27 mouse cellular contexts compared by ENCODE assay signal in genomic region chr16:48320781-48321180, GRCm38 (mm10). TPM values are rescaled to one million over a fixed set of nuclear protein-coding genes. Genes with fewer than 3 reads are reported as not detected.
A peak's percentile ranks its signal among the peaks of the same experiment; 100 is the strongest.
DNase-seq lines count a peak whose midpoint lies in the region; ATAC-seq and TF ChIP-seq lines count a peak whose summit lies in the region.
"Had no signal": no experiment of that assay in that cellular context is flagged by ENCODE, and none has a peak within 500 bp of the region (broad histone marks: within the 10 kb centered on the region; RNA-seq: fewer than 3 reads in every experiment).

No protein-coding gene starts in this region.

- H3K4me1 ChIP-seq in intestine, embryonic 14.5 days (replicated peaks; ENCODE audit: control insufficient read depth, insufficient read depth, low read length) = no peaks in the 10 kb centered on the region
- H3K4me1 ChIP-seq in intestine, embryonic 15.5 days (replicated peaks) = no peaks in the 10 kb centered on the region
- H3K4me1 ChIP-seq in liver, postnatal 0 days (ENCODE audit: insufficient read depth) = no peaks in the 10 kb centered on the region
- no peaks in the 10 kb centered on the region for H3K4me1 ChIP-seq in liver, embryonic 11.5 days (replicated peaks; ENCODE audit: control insufficient read depth, insufficient read depth, low read length)
- H3K4me1 ChIP-seq in ES-Bruce4 (ENCODE audit: control insufficient read depth, insufficient read depth, low read length) = no peaks in the 10 kb centered on the region
- H3K4me1 ChIP-seq in cortical plate, adult 2 months (ENCODE audit: control insufficient read depth, insufficient read depth, low read length) = no peaks in the 10 kb centered on the region
- H3K4me1 ChIP-seq: forebrain, embryonic 10.5 days; hindbrain, embryonic 15.5 days; limb, embryonic 12.5 days; liver, embryonic 15.5 days had no signal

- H3K27me3 ChIP-seq in intestine, embryonic 14.5 days (replicated peaks; ENCODE audit: control insufficient read depth, insufficient read depth, low read length) = no peaks in the 10 kb centered on the region
- no peaks in the 10 kb centered on the region for H3K27me3 ChIP-seq in intestine, embryonic 15.5 days (replicated peaks)
- no peaks in the 10 kb centered on the region for H3K27me3 ChIP-seq in liver, postnatal 0 days (ENCODE audit: insufficient read depth, low read length)
- no peaks in the 10 kb centered on the region for H3K27me3 ChIP-seq in liver, embryonic 11.5 days (replicated peaks; ENCODE audit: control insufficient read depth, insufficient read depth, low read length)
- H3K27me3 ChIP-seq in ES-Bruce4 (ENCODE audit: control insufficient read depth, insufficient read depth, low read length, poor library complexity, severe bottlenecking) = no peaks in the 10 kb centered on the region
- H3K27me3 ChIP-seq: hindbrain, embryonic 15.5 days; limb, embryonic 12.5 days; liver, embryonic 15.5 days had no signal

- ATAC-seq in intestine, embryonic 14.5 days (replicated peaks; ENCODE audit: low FRiP score, low TSS enrichment, low read depth) = no peak
- no peak for ATAC-seq in intestine, embryonic 15.5 days
- no peak for ATAC-seq in liver, postnatal 0 days
- ATAC-seq in liver, embryonic 11.5 days (replicated peaks; ENCODE audit: low FRiP score) = no peak
- ATAC-seq: midbrain, embryonic 16.5 days had no signal

- no peak for TF ChIP-seq EP300 in liver, postnatal 0 days (IDR thresholded peaks at IDR 0.05; ENCODE audit: low read depth)
- no peak for TF ChIP-seq EP300 in ES-Bruce4 (IDR thresholded peaks at IDR 0.05; ENCODE audit: insufficient read depth, low read depth, low read length)

- TF ChIP-seq POLR2A in ES-Bruce4 (IDR thresholded peaks at IDR 0.05; ENCODE audit: insufficient read depth, low read length) = no peak
- TF ChIP-seq POLR2A in cortical plate, adult 2 months (IDR thresholded peaks at IDR 0.05; ENCODE audit: extremely low read depth, insufficient read depth, low read length) = no peak

- H3K4me2 ChIP-seq in intestine, embryonic 14.5 days (ENCODE audit: low read length) = no peak overlapping the region
- H3K4me2 ChIP-seq in intestine, embryonic 15.5 days (replicated peaks) = no peak overlapping the region
- H3K4me2 ChIP-seq in liver, postnatal 0 days (ENCODE audit: low read depth, low read length) = no peak overlapping the region
- no peak overlapping the region for H3K4me2 ChIP-seq in liver, embryonic 11.5 days
- H3K4me2 ChIP-seq: hindbrain, embryonic 15.5 days; limb, embryonic 12.5 days; liver, embryonic 15.5 days had no signal

- 97% methylated on average over 6 of the region's 6 CpGs for WGBS in intestine, embryonic 14.5 days
- WGBS in intestine, embryonic 15.5 days = over 99% methylated on average over 6 of the region's 6 CpGs
- WGBS in liver, postnatal 0 days (ENCODE audit: insufficient replicate concordance) = 88% methylated on average over 6 of the region's 6 CpGs
- WGBS in liver, embryonic 11.5 days = 89% methylated on average over 6 of the region's 6 CpGs

- no peaks in the 10 kb centered on the region for H3K36me3 ChIP-seq in intestine, embryonic 14.5 days (ENCODE audit: control insufficient read depth, insufficient read depth, low read length)
- no peaks in the 10 kb centered on the region for H3K36me3 ChIP-seq in intestine, embryonic 15.5 days
- H3K36me3 ChIP-seq in liver, postnatal 0 days (replicated peaks; ENCODE audit: insufficient read depth, low read length) = no peaks in the 10 kb centered on the region
- H3K36me3 ChIP-seq in liver, embryonic 11.5 days (ENCODE audit: control insufficient read depth, insufficient read depth, low read length) = no peaks in the 10 kb centered on the region
- peaks cover 26% of the 10 kb centered on the region for H3K36me3 ChIP-seq in ES-Bruce4 (ENCODE audit: control insufficient read depth, insufficient read depth, low read length, poor library complexity, severe bottlenecking)
- H3K36me3 ChIP-seq: forebrain, embryonic 10.5 days; hindbrain, embryonic 15.5 days; limb, embryonic 12.5 days; liver, embryonic 15.5 days had no signal

- peak; percentile 40 for TF ChIP-seq CTCF in liver, postnatal 0 days (IDR thresholded peaks at IDR 0.05; ENCODE audit: low read depth)
- TF ChIP-seq CTCF in ES-Bruce4 (IDR thresholded peaks at IDR 0.05; ENCODE audit: low read depth, low read length) = no peak
- TF ChIP-seq CTCF in cortical plate, adult 2 months (IDR thresholded peaks at IDR 0.05; ENCODE audit: extremely low read depth, insufficient read depth, low read length) = 0 out of 2 replicates have a peak, but pooled peaks have one; percentile 5

- H3K27ac ChIP-seq in intestine, embryonic 14.5 days (ENCODE audit: low read depth) = no peak overlapping the region
- H3K27ac ChIP-seq in intestine, embryonic 15.5 days = no peak overlapping the region
- no peak overlapping the region for H3K27ac ChIP-seq in liver, postnatal 0 days (ENCODE audit: low read depth)
- H3K27ac ChIP-seq in liver, embryonic 11.5 days (ENCODE audit: low read depth, low read length) = no peak overlapping the region
- H3K27ac ChIP-seq in ES-Bruce4 (ENCODE audit: insufficient read depth, low read length) = 0 out of 2 replicates have a peak overlapping the region, but pooled peaks have one; percentile 75
- no peak overlapping the region for H3K27ac ChIP-seq in cortical plate, adult 2 months (ENCODE audit: insufficient read depth, low read length)
- H3K27ac ChIP-seq: forebrain, embryonic 10.5 days; hindbrain, embryonic 15.5 days; limb, embryonic 12.5 days; liver, embryonic 15.5 days had no signal

- no peaks in the 10 kb centered on the region for H3K9me3 ChIP-seq in intestine, embryonic 14.5 days (ENCODE audit: control insufficient read depth, low read length)
- no peaks in the 10 kb centered on the region for H3K9me3 ChIP-seq in intestine, embryonic 15.5 days
- no peaks in the 10 kb centered on the region for H3K9me3 ChIP-seq in liver, postnatal 0 days (ENCODE audit: low read length)
- no peaks in the 10 kb centered on the region for H3K9me3 ChIP-seq in liver, embryonic 11.5 days (ENCODE audit: control insufficient read depth, low read length)
- H3K9me3 ChIP-seq in ES-Bruce4 (replicated peaks; ENCODE audit: control insufficient read depth, insufficient read depth, low read length, poor library complexity, severe bottlenecking) = no peaks in the 10 kb centered on the region
- H3K9me3 ChIP-seq: forebrain, embryonic 10.5 days; hindbrain, embryonic 15.5 days; limb, embryonic 12.5 days; liver, embryonic 15.5 days had no signal

- DNase-seq in intestine, embryonic 14.5 days (ENCODE audit: low spot score) = peak; percentile 33
- DNase-seq in liver, postnatal 0 days = no peak
- DNase-seq in liver, embryonic 11.5 days (ENCODE audit: low spot score) = no peak
- no peak for DNase-seq in gastrocnemius, postnatal 4 days (ENCODE audit: low spot score in 2 of 2)
- DNase-seq: cerebellum, adult 2 months; cerebellum, postnatal 36 days; heart, adult 18-20 months; heart, postnatal 36 days; kidney, adult 18-20 months; kidney, postnatal 14 days; lung, postnatal 36 days; retina, postnatal 1 day; right cerebral cortex, postnatal 4 days had no signal

- H3K4me3 ChIP-seq in intestine, embryonic 14.5 days (ENCODE audit: low read depth, low read length) = no peak overlapping the region
- no peak overlapping the region for H3K4me3 ChIP-seq in intestine, embryonic 15.5 days (replicated peaks)
- H3K4me3 ChIP-seq in liver, postnatal 0 days (ENCODE audit: low read depth, low read length) = no peak overlapping the region
- no peak overlapping the region for H3K4me3 ChIP-seq in liver, embryonic 11.5 days (ENCODE audit: low read depth, low read length)
- H3K4me3 ChIP-seq in ES-Bruce4 (ENCODE audit: low read depth, low read length) = no peak overlapping the region
- H3K4me3 ChIP-seq in cortical plate, adult 2 months (ENCODE audit: insufficient read depth, low read length) = no peak overlapping the region
- H3K4me3 ChIP-seq: forebrain, embryonic 10.5 days; hindbrain, embryonic 15.5 days; limb, embryonic 12.5 days; liver, embryonic 15.5 days had no signal

- no peak overlapping the region for H3K9ac ChIP-seq in intestine, embryonic 14.5 days (ENCODE audit: low read length)
- H3K9ac ChIP-seq in intestine, embryonic 15.5 days = no peak overlapping the region
- no peak overlapping the region for H3K9ac ChIP-seq in liver, postnatal 0 days (replicated peaks)
- H3K9ac ChIP-seq in liver, embryonic 11.5 days (ENCODE audit: low read depth, low read length) = no peak overlapping the region
- no peak overlapping the region for H3K9ac ChIP-seq in ES-Bruce4 (ENCODE audit: low read depth, poor library complexity, severe bottlenecking)
- H3K9ac ChIP-seq: hindbrain, embryonic 15.5 days; limb, embryonic 12.5 days; liver, embryonic 15.5 days had no signal

RNA-seq across cellular contexts. Expression of gene Dppa2, which starts 17.1 kb away (rescaled TPM):
- polyA plus RNA-seq in intestine, embryonic 14.5 days (2014; fragmentation: Nextera tagmentation; extraction: Ambion mirVana) = 0.07 TPM in 1 of 2 replicates, not detected in the other
- polyA plus RNA-seq in intestine, embryonic 15.5 days (2015; fragmentation: Nextera tagmentation; extraction: Ambion mirVana) = not detected in 2 replicates
- not detected in 2 replicates for polyA plus RNA-seq in liver, postnatal 0 days (2015; fragmentation: Nextera tagmentation; extraction: Ambion mirVana)
- polyA plus RNA-seq in liver, embryonic 11.5 days (2014; fragmentation: Nextera tagmentation; extraction: Ambion mirVana) = 0.08 TPM in 1 of 2 replicates, not detected in the other
- 35.1 and 44.3 TPM in 2 replicates for polyA plus RNA-seq in ES-Bruce4 (2011; ENCODE audit: insufficient read depth, insufficient read length, low read depth, missing spikeins)
- not detected in 2 replicates for polyA plus RNA-seq in cortical plate, adult 2 months (2012; rRNA removed)
- total RNA-seq in gastrocnemius, postnatal 4 days (2021) = not detected
- total RNA-seq: adrenal gland, adult 18-20 months; gastrocnemius, adult 18-20 months; heart, adult 18-20 months; heart, postnatal 36 days; megakaryocyte-erythroid progenitor cell, adult 5-6 weeks had no signal
- polyA plus RNA-seq: forebrain, embryonic 10.5 days; heart, embryonic 14.5 days; limb, embryonic 12.5 days; liver, embryonic 15.5 days; midbrain, embryonic 16.5 days; stomach, embryonic 16.5 days had no signal

RNA-seq across cellular contexts. Expression of gene Dppa4, which starts 37.2 kb away (rescaled TPM):
- polyA plus RNA-seq in intestine, embryonic 14.5 days (2014; fragmentation: Nextera tagmentation; extraction: Ambion mirVana) = not detected in 2 replicates
- polyA plus RNA-seq in intestine, embryonic 15.5 days (2015; fragmentation: Nextera tagmentation; extraction: Ambion mirVana) = not detected in 2 replicates
- polyA plus RNA-seq in liver, postnatal 0 days (2015; fragmentation: Nextera tagmentation; extraction: Ambion mirVana) = not detected in 2 replicates
- 0.30 and 0.32 TPM in 2 replicates for polyA plus RNA-seq in liver, embryonic 11.5 days (2014; fragmentation: Nextera tagmentation; extraction: Ambion mirVana)
- polyA plus RNA-seq in ES-Bruce4 (2011; ENCODE audit: insufficient read depth, insufficient read length, low read depth, missing spikeins) = 185 and 196 TPM in 2 replicates
- polyA plus RNA-seq in cortical plate, adult 2 months (2012; rRNA removed) = not detected in 2 replicates
- total RNA-seq in gastrocnemius, postnatal 4 days (2021) = not detected
- total RNA-seq: adrenal gland, adult 18-20 months; gastrocnemius, adult 18-20 months; heart, adult 18-20 months; heart, postnatal 36 days; layer of hippocampus, postnatal 10 days; megakaryocyte-erythroid progenitor cell, adult 5-6 weeks had no signal
- polyA plus RNA-seq: cerebellum, adult 2 months; forebrain, embryonic 10.5 days; heart, embryonic 14.5 days; hindbrain, embryonic 15.5 days; limb, embryonic 12.5 days; liver, embryonic 15.5 days; midbrain, embryonic 16.5 days; stomach, embryonic 16.5 days had no signal

Comparison
In these comparisons a context has a peak if more than half of its experiments do, and no peak if none do; other contexts are left out.
1. RNA of gene Dppa2, which starts 17.1 kb away (polyA plus RNA-seq): 35.1 to 44.3 TPM in ES-Bruce4; 0.08 TPM in liver, embryonic 11.5 days, 0.07 TPM in intestine, embryonic 14.5 days, not detected in cortical plate, adult 2 months, not detected in intestine, embryonic 15.5 days and not detected in liver, postnatal 0 days; every median in the first group is over 10 times any median in the second.
2. RNA of gene Dppa4, which starts 37.2 kb away (polyA plus RNA-seq): 185 to 196 TPM in ES-Bruce4; 0.30 to 0.32 TPM in liver, embryonic 11.5 days, not detected in intestine, embryonic 14.5 days, not detected in liver, postnatal 0 days, not detected in intestine, embryonic 15.5 days and not detected in cortical plate, adult 2 months; every median in the first group is over 100 times any median in the second.